Mouse (Mus musculus): ENCODE measurements around the gene Stip1.

DNA sequence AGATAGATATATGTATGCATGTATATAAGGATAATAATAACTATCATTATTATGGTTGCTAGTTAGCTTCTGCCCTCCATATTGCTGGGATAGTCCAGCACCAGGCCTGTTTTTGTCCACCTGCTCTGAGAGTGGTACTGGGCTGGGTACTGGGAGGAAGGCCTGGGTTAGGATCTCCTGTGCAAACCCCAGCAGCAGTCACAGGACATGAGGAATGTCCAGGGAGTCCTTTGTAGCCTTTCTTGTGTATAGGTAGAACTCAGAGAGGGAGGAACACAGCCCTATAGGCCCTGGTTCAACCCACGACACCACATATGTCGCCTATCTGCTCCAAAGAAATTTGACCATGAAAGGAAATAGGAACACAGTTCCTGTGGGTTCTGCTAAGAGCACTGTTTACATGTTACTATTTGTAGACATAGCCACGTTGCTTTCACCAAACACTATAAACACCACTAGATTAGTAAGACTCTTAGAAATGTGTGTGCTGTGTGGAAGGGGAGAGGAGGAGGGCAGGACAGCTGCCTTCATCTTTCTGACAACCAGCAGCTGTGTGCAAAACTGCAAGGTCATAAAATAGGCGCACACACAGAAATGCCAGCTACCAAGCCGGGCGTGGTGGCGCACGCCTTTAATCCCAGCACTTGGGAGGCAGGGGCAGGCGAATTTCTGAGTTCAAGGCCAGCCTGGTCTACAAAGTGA, 32.7 kb downstream of the Stip1 start:
- no peak for TF ChIP-seq EP300 (IDR thresholded peaks at IDR 0.05; ENCODE audit: low read depth)
- no peak for TF ChIP-seq CTCF (IDR thresholded peaks at IDR 0.05; ENCODE audit: low read depth)
